Mouse (Mus musculus) adrenal gland, postnatal 25 days (tissue): Measurements from ENCODE around the gene Kcnk18. TPM values are rescaled to one million over a fixed set of nuclear protein-coding genes. Genes with fewer than 3 reads are reported as not detected.

Experiments
- total RNA-seq: library from RNA; stranded (reverse); gene quantifications from 2 replicates; pipeline ENCODE4 v1.2.3, GENCODE M21; 2021

Kcnk18 gene
- total RNA-seq, 1 experiment from 2014 or later, result not detected

Other genes starting within 250 kb of the Kcnk18 start
- 15.9 and 19.1 TPM in 2 replicates for gene Shtn1, start 143.1 kb upstream of the Kcnk18 start, total RNA-seq
- gene Vax1, start 49.2 kb upstream of the Kcnk18 start, total RNA-seq, result not detected in 2 replicates
- 13.0 and 15.0 TPM in 2 replicates for gene Slc18a2, start 41.7 kb downstream of the Kcnk18 start, total RNA-seq
- 267 and 689 TPM in 2 replicates for gene Rps12-ps3, start 103.1 kb downstream of the Kcnk18 start, total RNA-seq
- gene Pdzd8, start 126.6 kb downstream of the Kcnk18 start, total RNA-seq, result 34.8 and 38.9 TPM in 2 replicates
- gene Emx2, start 239.2 kb downstream of the Kcnk18 start, total RNA-seq, result not detected in 2 replicates